Mouse (Mus musculus): ENCODE measurements at regions not wholly inside any gene's neighbourhood (a gene's known extent, or its start where the extent isn't known, plus 50 kb on each side); places are given as distances from the start of the nearest gene placed in this dataset.

DNA sequence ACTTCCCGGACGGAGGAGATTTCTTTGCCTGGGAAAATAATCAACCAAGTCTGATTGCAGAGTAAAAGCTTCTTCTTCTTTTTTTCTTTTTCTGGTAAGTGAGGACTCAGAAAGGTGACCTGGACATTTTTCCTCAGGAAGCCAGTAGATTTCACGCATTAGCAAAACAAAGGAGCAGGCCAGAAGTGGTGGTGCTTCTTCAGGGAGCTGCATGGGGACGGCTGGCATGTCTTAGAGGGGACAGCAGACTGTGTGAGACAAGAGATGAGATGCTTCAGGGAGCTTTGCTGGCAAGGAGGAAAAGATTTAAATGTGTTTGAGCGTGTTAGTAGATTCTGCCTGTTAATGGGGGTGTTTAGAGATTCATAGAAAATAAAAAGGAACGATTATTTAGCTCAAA is 77.4 kb downstream of the Egln3 start:
- DNase-seq (ENCODE audit: low read depth, low spot score), result peak; percentile 63
